Mouse (Mus musculus): ENCODE data around the gene Ogfrl1.

DNA sequence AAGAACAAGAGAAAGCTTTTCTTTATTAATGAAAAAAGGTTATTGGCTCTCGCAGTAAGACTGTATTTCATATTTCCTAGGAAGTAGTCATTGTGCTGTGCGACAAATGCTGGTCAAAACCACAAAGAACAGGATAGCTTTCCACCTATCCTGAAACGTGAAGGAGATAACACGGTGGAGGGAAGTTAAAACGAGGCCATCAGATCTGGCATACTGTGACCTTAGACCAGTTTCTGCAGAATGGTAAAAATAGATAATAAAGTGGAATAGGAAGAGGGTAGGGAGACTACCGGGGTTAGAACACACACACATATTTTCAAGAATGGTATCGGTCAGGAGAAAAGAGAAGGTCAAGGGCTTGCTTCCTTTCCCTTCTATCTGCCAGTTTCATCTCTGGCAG lies 5.8 kb downstream of the Ogfrl1 start:
- TF ChIP-seq CTCF (IDR thresholded peaks at IDR 0.05; ENCODE audit: borderline replicate concordance, insufficient read depth, low read depth, low read length) (no peak), POLR2A (IDR thresholded peaks at IDR 0.05; ENCODE audit: borderline replicate concordance, insufficient read depth, low read length) (no peak)

Measured in cerebellum, adult 2 months (tissue).